Mouse (Mus musculus): ENCODE data around the gene Fras1. TPM values are rescaled to one million over a fixed set of nuclear protein-coding genes. Genes with fewer than 3 reads are reported as not detected.

The Fras1 gene
- polyA plus RNA-seq, 1 experiment = 3.3 TPM

DNA sequence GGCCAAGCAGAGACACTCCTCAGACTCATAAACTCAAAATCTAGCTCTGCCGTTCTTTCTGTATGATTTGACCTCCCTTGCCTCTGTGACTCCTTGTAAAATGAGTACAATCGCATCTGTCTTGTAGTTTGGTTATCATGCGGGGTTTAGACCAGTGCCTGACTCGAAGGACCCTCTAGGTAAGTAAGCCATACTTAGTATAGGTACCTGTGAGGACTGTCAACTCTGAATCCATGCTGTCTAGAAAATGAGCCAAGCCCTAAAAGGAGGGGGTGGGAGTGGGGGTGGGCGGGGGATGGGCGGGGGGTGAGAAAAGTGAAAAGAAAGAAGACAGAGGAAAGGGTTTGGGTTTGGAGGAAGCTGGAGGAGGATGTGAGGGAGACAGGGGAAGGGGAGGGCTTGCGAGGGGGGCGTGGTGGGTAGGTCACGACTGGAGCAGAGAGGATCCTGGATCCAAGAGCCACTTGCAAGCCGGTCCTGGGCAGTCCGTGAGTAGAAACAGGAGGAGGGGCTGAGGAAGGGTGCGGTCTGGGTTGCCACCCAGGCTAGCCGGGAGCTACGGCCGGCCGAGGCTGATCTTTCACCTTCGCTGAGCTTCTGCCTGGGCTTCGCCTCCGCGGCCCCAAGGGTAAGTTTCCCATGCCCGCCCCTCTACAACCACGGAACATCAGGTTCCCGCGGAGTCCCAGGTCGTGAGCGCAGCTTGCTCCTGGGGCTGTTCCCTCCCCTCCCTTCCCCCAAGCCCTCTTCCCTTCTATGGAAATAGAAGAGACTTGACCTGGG is 419.4 kb downstream of the Fras1 start, which contains the start of gene Anxa3:
Anxa3 (plus strand) TSS at position 404 of the 783 bp plus-strand sequence.
- DNase-seq (ENCODE audit: low spot score) = peak; percentile 32

GRCm38 (mm10) chr5:96793953-96794635 is 420.3 kb downstream of the Fras1 start:
- no peak for DNase-seq (ENCODE audit: low spot score)

GRCm38 (mm10) chr5:96795752-96796151 is 422.0 kb downstream of the Fras1 start:
- DNase-seq (ENCODE audit: low spot score) = no peak

DNA sequence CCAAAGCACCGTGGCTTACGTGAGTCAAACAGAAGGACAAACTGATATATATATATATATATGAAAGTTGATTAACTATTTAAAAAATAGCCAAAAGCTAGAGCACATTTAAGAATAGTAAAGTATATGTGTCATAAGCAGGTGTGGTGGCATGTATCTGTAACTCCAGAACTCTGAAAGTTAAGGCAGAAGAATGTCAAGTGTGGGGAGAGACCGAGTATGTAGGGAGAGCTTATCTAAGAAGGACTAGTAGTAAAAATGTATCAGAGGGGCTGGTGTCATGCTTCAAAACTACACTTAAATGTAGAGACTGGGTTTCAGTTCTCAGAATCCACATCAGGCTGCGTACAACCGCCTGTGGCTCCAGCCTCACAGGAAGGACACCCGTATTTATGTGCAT is 423.7 kb downstream of the Fras1 start:
- DNase-seq (ENCODE audit: low spot score) = no peak

DNA sequence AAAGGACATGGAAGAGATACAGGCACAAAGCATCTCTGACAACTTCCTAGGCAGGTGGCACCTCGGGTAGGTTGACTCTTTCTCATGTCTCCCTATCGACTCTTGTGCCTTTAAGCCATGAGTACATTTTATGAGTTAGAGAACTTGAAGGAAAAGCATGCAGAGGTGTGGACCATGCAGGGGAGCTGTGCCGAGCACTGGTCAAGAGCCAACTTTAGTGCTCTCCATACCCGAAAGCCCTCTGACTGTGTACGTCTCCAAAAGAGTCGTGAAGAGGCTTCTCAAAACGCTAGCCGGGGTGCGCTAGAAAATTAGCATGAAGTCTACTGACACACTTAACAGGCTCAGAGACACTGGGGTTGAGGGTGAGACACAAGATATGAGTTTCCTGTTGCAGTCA is 425.4 kb downstream of the Fras1 start:
- DNase-seq (ENCODE audit: low spot score) = no peak

DNA sequence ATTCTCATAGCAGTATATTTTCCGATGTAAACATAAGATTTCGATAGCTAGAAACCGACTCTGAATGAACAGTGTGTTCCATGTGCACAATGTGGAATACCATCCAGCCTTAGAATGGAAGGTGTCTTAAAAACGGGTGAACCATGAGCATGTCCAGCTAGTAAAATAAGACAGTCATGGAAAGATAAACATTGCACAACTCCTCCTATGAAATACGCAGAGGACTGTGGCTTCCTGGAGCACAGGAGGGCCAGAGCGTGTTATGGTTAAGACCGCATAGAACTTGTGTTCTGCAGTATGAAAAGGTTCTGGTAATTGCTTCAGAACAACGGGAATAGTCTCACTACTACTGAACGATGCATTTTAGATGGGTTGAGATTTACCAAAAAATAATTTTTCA is 426.2 kb downstream of the Fras1 start:
- DNase-seq (ENCODE audit: low spot score) = no peak

- no peak for DNase-seq (ENCODE audit: low spot score)
Measured at GRCm38 (mm10) chr5:96802185-96802584, 428.4 kb downstream of the Fras1 start.

- DNase-seq (ENCODE audit: low spot score) = no peak
Measured at GRCm38 (mm10) chr5:96803091-96803490, 429.3 kb downstream of the Fras1 start.

GRCm38 (mm10) chr5:96804304-96804703 is 430.5 kb downstream of the Fras1 start:
- no peak for DNase-seq (ENCODE audit: low spot score)

DNA sequence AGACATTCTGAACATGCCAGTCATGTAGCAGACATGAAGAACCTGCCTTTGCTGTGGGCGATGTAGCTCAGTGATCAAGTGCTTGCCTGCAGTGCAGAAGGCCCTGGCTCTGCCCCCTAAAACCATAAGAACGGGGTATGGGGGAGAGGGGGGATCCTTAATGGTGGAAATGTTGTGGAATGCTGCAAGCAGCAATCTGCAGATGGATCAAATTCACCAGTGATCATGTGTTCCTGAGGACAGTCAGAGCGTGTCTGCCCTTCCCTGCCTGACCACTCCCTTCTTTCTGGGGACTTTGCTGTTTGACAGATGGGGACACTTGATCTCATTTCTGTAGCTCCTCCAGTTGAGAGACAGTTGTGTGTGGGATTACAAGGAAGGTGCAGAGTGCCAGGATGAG is 431.1 kb downstream of the Fras1 start:
- no peak for DNase-seq (ENCODE audit: low spot score)

DNA sequence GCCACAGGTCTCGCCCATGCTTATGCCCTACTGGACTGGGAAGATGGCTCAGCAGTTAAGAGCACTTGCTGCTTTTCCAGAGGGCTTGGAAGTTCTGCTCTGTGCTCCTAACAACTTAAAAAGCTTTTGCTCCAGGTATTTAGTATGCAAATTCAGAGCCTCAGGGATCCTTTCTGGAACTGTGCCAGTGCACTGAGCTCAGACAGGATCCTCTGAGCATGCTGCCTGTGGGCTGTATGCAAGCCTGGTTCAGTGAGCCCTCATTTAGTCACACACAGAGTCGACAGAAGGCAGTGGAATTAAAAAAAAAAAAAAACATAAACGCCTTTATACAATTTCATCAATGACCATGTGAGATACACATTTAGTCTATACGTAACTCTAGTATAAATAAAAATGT is 436.9 kb downstream of the Fras1 start:
- no peak for DNase-seq (ENCODE audit: low spot score)

DNA sequence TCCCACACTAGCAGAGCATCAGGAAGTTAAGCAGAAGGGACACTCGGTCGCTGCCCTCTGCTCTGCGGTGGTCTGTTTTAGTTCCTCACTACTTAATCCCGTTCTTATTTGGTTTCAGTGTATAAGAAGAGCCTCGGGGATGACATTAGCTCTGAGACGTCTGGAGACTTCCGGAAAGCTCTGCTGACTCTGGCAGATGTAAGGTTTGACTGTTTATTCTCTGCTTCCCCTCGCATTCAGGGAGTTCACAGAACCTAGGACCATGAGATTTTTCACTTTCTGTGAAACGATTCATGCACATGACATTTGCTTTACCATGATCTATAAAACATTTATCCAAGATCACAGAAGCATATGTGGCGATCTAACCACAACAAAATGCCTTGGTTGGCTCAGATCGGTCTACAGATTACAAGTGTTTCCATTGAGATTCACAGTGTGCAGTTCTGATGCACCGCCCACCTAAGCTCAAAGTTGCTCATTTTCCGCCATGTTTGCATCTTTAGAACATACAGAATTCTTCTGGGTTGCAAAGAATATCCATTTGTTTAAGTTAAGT is 451.1 kb downstream of the Fras1 start:
- DNase-seq (ENCODE audit: low spot score) = no peak

DNA sequence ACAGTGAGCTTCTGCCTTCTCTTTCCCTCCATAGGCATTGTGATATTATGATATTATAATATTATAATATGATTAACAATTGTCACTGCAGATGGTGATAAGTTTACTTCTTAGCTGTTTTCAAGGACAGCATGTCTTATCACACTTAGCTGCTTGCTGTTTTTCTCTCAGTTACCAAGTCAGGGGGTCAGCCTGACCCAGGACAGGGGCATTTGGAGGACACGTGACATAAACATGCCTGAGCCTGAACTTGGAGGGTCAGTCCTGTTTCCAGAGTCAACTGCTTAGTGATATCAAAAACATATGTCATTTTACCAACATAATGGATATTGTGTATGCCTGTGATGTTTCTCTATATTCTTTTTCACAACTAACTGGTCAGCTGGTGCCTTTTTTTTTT is 453.4 kb downstream of the Fras1 start:
- DNase-seq (ENCODE audit: low spot score) = no peak

Other genes starting within 250 kb of the Fras1 start
- 11.3 and 13.7 TPM in 2 replicates for gene Cnot6l, start 209.8 kb upstream of the Fras1 start, polyA plus RNA-seq (2012; rRNA removed)
- gene Mrpl1, start 164.5 kb upstream of the Fras1 start, polyA plus RNA-seq (2012; rRNA removed) = 10.4 and 11.5 TPM in 2 replicates

Data from urinary bladder, adult 2 months (tissue).